Mouse (Mus musculus) right cerebral cortex, postnatal 14 days (tissue): ENCODE measurements at regions not wholly inside any gene's neighbourhood (a gene's known extent, or its start where the extent isn't known, plus 50 kb on each side); places are given as distances from the start of the nearest gene placed in this dataset.

ENCODE experiments used
- DNase-seq: peaks from one replicate; pipeline ENCODE4 v3.0.0; 2022

GRCm38 (mm10) chr4:148723208-148723607 lies 80.1 kb downstream of the Gm572 start:
- no peak for DNase-seq

GRCm38 (mm10) chr4:148723934-148724719 lies 80.1 kb upstream of the Casz1 start:
- no peak for DNase-seq

DNA sequence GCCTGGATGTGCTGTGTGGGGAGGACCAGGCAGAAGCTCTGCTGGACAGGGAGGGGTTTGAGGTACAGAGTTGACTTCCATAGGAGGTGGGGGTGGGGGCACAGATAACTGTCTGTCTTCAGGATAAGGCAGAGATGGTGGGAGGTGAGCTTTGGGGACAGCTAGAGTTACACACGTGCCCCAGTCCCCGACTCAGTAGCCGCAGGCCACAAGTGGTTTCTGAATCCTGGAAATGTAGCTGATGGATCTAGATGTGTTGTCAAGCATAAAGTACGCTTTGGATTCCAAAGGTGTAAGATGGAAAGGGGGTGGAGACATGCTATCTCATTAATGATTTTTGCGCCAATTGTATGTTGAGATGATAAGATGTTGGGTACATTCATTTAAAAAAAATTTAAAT lies 75.4 kb upstream of the Casz1 start:
- DNase-seq, result no peak

DNA sequence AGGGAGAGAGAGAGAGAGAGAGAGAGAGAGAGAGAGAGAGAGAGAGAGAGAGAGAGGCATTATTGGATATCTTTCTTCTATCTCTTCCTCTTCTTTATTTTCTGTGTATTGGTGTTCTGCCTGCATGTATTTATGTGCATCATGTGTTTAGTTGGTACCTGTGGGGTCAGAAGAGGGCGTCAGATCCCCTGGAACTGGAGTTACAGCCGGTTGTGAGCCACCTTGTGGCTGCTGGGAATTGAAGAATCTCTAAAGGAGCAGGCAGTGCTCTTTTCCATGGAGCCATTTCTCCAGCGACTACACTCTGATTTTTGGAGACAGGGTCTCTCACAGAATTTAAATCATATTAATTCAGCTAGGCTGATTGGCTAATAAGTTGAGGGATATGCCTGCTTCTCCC lies 72.6 kb upstream of the Casz1 start:
- DNase-seq, result no peak

GRCm38 (mm10) chr4:148734061-148734460 lies 70.2 kb upstream of the Casz1 start:
- no peak for DNase-seq

- no peak for DNase-seq
Observed at GRCm38 (mm10) chr4:148734547-148734946, 69.7 kb upstream of the Casz1 start.

DNA sequence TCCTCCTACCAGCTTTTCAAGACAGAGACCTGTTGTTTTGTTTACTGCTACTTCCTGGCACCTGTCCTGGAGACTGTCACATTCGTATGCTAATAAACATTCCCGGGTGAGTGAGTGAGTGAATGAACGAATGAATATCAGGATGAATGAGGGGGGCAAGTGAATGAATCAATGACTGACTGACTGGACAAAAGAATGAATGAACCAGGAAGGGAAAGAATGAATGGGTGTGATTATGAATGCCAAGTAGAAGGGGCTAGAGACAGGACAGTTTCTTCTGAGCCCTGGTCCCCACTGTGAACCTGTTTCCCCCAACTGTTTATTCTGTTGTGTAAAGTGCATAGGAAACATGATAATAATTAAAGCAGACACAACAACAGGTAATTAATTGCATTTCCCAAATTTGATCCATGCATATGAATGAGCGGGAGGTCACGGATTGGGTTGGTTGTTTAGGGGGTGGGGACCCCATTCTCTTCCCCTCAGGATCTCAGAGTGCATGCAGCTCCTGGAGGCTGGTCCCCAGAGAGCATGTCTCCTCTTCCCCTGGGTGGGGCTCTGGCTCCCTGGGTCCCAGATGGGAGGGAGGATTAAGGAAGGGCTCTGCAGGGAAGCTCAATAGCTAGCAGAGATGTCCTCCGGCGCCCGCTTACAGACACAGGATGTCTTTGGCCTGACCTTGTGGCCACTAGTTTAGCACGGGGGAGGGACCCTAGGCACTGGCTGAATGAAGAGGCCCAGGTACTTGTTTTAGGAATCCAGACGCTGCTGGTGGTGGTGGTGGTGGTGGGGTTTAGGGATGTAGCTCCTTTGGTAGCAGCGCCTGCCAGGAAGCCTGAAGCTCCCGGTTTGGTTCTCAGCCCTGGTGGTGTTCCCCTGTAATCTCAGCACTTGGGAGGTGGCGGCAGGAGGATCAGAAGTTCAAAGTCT lies 65.4 kb upstream of the Casz1 start:
- no peak for DNase-seq

GRCm38 (mm10) chr4:148742549-148743413 lies 61.4 kb upstream of the Casz1 start:
- peak; percentile 76 for DNase-seq

- DNase-seq, result no peak
Observed at GRCm38 (mm10) chr4:148743414-148743844, 60.8 kb upstream of the Casz1 start.

DNA sequence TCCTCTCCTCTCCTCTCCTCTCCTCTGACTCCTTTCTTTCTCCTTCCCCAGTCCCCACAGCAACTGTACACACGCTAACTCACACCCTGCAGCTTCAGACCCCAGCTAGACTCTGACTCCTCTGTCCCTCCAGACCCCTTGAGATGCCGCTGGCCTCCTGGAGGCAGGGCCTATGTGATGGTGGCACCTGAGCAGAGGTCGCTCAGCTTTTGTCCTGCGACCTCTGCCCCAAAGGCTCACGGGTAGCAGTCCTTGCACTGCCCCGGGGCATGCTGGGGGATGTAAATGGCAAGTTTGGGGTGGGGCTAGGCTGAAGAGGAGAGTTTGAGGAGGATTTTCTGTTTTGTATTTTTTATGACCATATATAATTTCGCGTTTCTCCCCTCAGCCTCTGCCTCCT lies 60.2 kb upstream of the Casz1 start:
- no peak for DNase-seq

DNA sequence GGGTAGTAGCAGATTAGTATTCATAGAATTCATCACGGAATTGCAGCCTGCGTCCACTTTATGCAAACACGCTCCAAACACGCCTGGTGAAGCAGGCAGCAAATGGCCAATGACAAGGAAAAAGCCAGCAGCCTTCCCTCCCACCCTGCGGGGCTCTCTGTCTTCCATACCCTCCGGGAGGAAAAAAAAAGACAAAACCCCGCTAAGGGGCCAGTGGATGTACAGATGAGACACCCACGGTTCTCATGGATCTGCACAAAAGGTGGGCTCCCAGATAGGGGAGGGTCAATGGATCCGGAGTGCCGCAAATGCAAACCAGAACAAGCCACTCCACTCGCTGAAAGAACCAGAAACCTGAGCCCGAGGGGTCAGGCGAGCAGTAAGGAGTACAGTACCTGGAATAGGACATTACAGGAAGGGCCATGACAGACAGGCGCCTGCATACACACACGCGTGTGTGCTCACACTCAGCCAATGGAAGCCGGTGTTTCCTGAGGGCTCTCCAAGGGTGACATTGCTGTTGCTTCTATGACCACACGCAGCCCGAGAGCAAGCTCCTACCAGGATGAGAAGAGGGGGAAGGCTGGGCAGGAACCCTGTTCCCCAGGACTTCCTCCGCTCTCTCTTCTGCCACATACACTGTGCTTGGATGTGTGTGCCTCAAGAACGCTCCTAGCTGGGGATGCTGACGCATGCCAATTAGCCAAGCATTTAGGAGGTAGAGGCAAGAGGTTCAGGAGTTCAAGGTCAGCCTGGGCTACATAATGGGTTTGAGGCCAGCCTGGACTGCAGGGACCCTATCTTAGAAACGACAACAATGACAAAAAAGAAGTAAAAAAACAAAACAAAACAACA lies 57.5 kb upstream of the Casz1 start:
- DNase-seq, result no peak

GRCm38 (mm10) chr4:148747315-148747644 lies 56.9 kb upstream of the Casz1 start:
- no peak for DNase-seq

DNA sequence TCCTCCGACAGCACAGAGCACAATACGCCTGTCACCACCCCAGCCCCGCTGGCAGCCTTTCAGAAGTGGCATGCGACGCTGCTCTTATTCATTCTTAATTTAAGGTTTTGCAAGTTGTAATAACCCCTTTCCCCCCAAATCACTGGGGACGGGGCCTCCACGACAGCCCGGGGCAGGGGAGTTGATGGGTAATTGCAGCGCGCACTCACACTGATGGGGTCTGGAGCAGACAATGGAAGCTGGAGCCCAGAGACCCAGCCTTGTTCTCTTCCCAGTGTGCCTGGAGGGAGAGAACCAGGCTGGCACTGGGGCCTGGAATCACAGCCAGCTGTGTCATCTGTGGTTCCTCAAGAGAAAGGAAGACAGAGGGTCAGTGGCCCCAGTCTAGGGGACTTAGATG lies 54.2 kb upstream of the Casz1 start:
- DNase-seq, result no peak

- no peak for DNase-seq
Observed at GRCm38 (mm10) chr4:148751591-148751990, 52.6 kb upstream of the Casz1 start.

DNA sequence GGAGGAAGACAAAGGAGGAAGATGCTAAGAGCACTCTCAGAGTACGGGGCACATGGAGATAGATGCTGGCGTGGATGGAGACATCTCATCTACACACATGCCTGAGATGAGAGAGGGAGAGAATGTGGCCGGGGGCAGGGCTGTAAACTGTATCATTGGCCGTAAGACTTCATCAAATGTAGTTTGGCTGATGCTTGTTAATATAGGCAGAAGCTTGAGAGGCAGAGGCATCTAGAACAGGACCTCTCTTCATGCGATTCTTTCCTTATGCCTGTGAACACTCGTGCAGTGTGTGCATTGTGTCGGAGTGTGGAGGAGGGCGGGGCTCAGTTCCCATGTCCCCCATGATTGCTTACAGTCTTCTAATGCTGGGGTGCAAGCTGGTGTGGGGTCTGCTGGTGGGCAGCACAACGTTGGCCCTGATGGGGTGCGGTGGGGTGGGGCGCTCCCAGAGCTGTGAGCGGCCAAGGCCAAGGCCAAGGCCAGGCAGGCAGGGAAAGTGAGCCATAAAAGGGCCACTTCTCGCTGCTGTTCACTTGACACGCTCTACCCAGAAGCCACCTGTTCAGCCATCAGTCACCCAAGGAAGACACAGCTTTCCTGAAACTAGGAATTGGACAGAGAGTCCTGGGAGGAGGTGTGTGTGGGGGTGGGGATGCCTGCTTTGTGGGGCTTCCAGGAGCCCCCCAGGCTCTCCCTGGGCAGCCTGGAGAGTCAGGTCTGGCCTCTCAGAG lies 51.7 kb upstream of the Casz1 start:
- DNase-seq, result no peak

DNA sequence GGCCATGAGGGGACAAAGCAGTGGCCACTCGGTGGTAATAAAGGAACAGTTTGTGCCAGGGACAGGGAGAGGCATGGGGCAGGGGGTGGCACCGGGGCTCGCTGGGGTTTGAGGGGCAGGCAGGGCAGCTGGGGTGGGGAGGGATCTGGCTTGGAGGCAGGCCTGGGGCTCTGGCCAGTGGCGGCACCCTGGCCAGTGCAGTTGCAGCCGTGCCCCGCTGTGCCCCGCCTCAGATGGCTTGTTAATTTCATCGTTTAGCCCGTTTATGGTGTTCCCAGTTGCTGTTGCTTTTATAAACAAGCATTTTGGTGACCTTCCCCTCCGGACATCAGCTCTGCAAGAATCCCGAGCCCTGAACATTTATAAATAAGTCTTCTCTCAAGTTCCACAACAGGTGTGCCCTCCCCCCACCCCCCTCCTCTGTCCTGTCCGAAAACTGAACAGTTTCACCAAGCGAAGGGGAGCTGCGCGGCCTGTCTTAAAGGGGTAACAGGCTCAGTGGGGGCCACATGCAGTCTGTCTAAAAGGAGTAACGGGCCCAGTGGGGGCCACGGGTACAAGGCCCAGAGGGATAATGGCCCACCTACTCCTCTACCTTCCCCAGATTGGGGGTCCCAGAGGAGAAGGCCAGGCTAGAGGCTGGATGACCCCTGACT lies 51.0 kb upstream of the Casz1 start:
- DNase-seq, result no peak

DNA sequence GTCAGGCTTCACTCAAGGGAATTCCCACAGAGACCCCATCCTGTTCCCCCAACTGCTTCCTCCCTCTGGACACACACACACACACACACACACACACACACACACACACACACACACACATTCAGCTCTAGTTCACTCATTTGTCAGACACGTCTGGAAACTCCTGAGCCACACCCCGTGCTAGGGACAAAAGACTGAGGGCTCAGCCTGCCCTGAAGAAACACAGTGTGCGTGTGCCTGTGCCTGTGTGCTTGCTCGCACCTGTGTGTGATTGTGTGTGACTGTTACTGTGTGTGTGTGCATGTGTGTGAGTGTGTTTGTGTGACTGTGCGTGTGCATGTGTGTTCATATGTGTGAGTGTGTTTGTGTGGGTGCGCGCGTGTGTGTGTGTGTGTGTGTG lies 50.4 kb upstream of the Casz1 start:
- no peak for DNase-seq
